Mouse (Mus musculus) lung, adult 2 months (tissue): ENCODE data around the gene Itga3.

ENCODE experiments used
- CTCF ChIP-seq: fragments of 200-500 bp; IDR thresholded peaks from 2 replicates; pipeline ENCODE4 v1.5.1; 2011; ENCODE audit warnings: mild to moderate bottlenecking, low read length, control low read depth; ENCODE audit not compliant: insufficient read depth
- POLR2A ChIP-seq: fragments of 200-500 bp; IDR thresholded peaks from 2 replicates; pipeline ENCODE4 v1.6.1; 2011; ENCODE audit warnings: low read depth, mild to moderate bottlenecking, control low read depth, low read length, borderline replicate concordance; ENCODE audit errors: extremely low read depth

- TF ChIP-seq CTCF, result no peak
- TF ChIP-seq POLR2A, result no peak
Measured at GRCm38 (mm10) chr11:95084175-95084574, 7.6 kb upstream of the Itga3 start.
